Mouse (Mus musculus): ENCODE results near the gene Coq8b.

Coq8b gene

GRCm38 (mm10) chr7:27232781-27233281 lies at the start of gene Coq8b:
TSS of gene Coq8b (plus strand) at chr7:27233023.
- CTCF ChIA-PET: interaction anchor here (0.6 to 0.9 kb wide), 2 partner anchors 430 to 1753 kb away, joined by 9 read pairs; no protein-coding TSS in a partner anchor

DNA sequence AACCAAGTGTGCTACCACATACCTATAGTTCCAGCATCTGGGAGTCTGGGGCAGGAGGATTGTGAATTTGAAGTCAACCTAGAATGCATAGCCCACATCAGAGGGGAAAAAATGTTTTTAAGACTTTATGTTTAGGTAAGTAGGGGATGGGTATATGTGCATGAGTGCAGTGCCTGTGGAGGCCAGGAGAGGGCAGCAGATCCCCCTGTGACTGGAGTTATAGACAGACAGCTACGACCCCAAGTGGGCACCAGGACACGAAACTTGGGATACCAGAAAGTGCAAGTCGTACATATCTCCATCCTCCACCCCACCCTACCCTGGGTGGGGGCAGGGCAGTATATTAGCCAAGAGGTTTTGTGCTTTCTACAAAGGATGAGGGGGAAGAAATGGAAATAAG lies 47.9 kb upstream of the Coq8b start:
- CTCF ChIA-PET: no interaction called here

GRCm38 (mm10) chr7:27185986-27186385 lies 46.8 kb upstream of the Coq8b start:
- CTCF ChIA-PET: interaction anchor here (0.6 kb wide), 1 partner anchor 11 kb away, joined by 3 read pairs; no protein-coding TSS in a partner anchor

GRCm38 (mm10) chr7:27189271-27189931 lies 43.4 kb upstream of the Coq8b start:
- CTCF ChIA-PET: interaction anchor here (1.2 kb wide), 1 partner anchor 11 kb away, joined by 4 read pairs; no protein-coding TSS in a partner anchor

DNA sequence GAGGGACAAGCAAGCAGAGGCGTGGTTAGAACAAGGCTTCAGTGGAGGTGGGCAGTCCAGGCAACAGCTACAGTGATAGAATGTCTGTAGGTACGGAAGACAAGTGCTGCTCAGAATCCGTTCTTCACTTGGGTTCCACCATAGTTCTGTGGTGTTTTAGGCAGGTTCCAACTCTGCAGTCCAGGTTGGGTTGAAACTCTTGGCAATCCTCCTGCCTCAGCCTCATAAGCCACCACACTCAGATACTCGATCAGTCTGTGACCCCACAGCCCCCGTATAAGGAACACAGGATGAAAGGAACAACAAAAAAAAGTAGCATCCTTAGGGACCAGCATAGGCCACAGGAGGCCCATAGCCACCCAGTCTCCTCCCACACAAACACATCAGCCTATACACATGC lies 40.4 kb upstream of the Coq8b start:
- CTCF ChIA-PET: no interaction called here

GRCm38 (mm10) chr7:27193731-27194130 lies 39.1 kb upstream of the Coq8b start:
- CTCF ChIA-PET: no interaction called here

- CTCF ChIA-PET: no interaction called here
Observed at GRCm38 (mm10) chr7:27195681-27196611, 36.9 kb upstream of the Coq8b start, which contains the start of the genes BC024978 and Snrpa. TSS of gene BC024978 (plus strand) at chr7:27195781. TSS of gene Snrpa (minus strand) at chr7:27196271.

DNA sequence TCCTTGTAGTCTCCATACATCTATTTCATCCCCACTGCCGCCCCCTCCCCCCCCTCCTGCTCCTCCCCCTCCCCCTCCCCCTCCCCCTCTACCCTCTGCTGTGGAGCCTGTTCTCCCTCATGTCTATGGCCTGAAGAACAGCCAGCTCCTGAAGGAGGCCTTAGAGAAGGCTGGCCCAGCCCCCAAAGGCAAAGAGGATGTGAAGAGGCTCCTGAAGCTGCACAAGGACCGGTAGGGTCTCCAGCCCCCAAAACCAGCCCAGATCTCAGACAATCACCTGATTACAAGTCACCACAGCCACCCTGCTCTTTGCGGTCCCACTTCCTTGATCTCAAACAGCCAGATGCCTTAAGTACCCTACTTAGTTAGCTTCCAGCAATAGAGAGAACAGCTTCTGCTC lies 35.7 kb upstream of the Coq8b start:
- CTCF ChIA-PET: interaction anchor here (0.5 kb wide), 1 partner anchor 11 kb away, joined by 3 read pairs; no protein-coding TSS in a partner anchor

GRCm38 (mm10) chr7:27197634-27198033 lies 35.2 kb upstream of the Coq8b start:
- CTCF ChIA-PET: interaction anchor here (0.5 to 0.7 kb wide), 2 partner anchors 11 to 104 kb away, joined by 3 read pairs; no protein-coding TSS in a partner anchor

- CTCF ChIA-PET: interaction anchor here (0.6 to 0.7 kb wide), 2 partner anchors 103 to 1195 kb away, joined by 3 read pairs; no protein-coding TSS in a partner anchor
Observed at GRCm38 (mm10) chr7:27198355-27198754, 34.5 kb upstream of the Coq8b start.

GRCm38 (mm10) chr7:27198779-27199178 lies 34.0 kb upstream of the Coq8b start:
- CTCF ChIA-PET: interaction anchor here (0.6 to 1.0 kb wide), 2 partner anchors 139 to 1195 kb away, joined by 3 read pairs; partner anchors contain the start of gene Ltbp4

GRCm38 (mm10) chr7:27203730-27204449 lies 28.9 kb upstream of the Coq8b start:
- CTCF ChIA-PET: interaction anchor here (1.5 kb wide), 1 partner anchor 45 kb away, joined by 4 read pairs; no protein-coding TSS in a partner anchor

- CTCF ChIA-PET: no interaction called here
Observed at GRCm38 (mm10) chr7:27212626-27213025, 20.2 kb upstream of the Coq8b start.

- CTCF ChIA-PET: no interaction called here
Observed at GRCm38 (mm10) chr7:27218586-27218985, 14.2 kb upstream of the Coq8b start.

DNA sequence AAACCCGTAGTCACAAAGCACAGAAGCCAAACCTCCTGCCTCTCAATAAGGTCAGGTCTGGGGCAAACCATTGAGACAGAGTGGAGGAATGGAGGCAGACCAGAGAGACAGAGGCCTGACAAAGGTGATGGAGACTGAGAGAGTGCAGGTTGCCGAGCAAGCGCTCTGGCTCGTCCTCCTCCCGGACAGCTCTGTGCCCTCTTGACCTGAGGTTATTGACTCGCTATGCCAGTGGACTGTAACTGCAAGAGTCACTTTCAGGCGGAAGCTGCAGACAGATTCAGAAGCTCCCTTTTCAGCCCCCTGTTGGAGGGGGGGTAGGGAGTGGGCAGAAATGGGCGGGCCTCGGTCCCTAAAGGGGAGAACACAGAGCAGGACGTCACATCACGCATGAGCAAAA lies 12.9 kb upstream of the Coq8b start:
- CTCF ChIA-PET: interaction anchor here (0.6 kb wide), 1 partner anchor 218 kb away, joined by 3 read pairs; no protein-coding TSS in a partner anchor

- CTCF ChIA-PET: no interaction called here
Observed at GRCm38 (mm10) chr7:27221939-27222338, 10.9 kb upstream of the Coq8b start.

GRCm38 (mm10) chr7:27222538-27222937 lies 10.3 kb upstream of the Coq8b start:
- CTCF ChIA-PET: interaction anchor here (0.6 kb wide), 1 partner anchor 1070 kb away, joined by 3 read pairs; no protein-coding TSS in a partner anchor

- CTCF ChIA-PET: interaction anchor here (0.6 kb wide), 1 partner anchor 1549 kb away, joined by 3 read pairs; no protein-coding TSS in a partner anchor
Observed at GRCm38 (mm10) chr7:27224877-27225575, 7.8 kb upstream of the Coq8b start.

GRCm38 (mm10) chr7:27227276-27227675 lies 5.5 kb upstream of the Coq8b start:
- CTCF ChIA-PET: interaction anchor here (0.6 kb wide), 1 partner anchor 180 kb away, joined by 4 read pairs; no protein-coding TSS in a partner anchor

DNA sequence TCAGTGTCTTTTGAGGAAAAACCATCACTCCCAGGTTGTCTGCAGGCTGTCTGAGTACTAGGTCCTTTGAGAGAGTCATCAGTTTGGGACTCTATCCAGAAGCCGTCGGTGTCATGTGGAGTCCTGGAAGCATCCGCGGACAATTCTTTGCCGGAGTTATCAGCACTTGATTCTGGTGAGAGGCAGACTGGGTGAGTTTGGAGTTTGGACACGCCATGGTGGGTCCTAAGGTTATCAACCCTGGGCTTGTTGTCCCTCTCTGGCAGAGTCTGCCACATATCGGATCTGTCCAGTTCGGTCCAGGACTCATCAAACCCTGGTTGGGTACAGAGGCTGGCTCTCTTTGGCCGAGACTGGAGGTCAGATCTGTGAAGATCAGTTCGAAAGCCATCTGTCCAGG lies 5.1 kb upstream of the Coq8b start:
- CTCF ChIA-PET: interaction anchor here (0.6 kb wide), 1 partner anchor 180 kb away, joined by 4 read pairs; no protein-coding TSS in a partner anchor
